Mouse (Mus musculus) right cerebral cortex, postnatal 10 days (tissue): ENCODE data around the gene Pdk2.
"Not testable (repeated sequence)": the region's sequence is repeated elsewhere in the genome, so short reads cannot be mapped to it uniquely, and the experiment has no call there.

Source experiments
- DNase-seq, 2 experiments: peaks; one replicate each; pipeline ENCODE4 v3.0.0; 2021; ENCODE audit warnings: low spot score in 2 of 2

Pdk2 gene

DNA sequence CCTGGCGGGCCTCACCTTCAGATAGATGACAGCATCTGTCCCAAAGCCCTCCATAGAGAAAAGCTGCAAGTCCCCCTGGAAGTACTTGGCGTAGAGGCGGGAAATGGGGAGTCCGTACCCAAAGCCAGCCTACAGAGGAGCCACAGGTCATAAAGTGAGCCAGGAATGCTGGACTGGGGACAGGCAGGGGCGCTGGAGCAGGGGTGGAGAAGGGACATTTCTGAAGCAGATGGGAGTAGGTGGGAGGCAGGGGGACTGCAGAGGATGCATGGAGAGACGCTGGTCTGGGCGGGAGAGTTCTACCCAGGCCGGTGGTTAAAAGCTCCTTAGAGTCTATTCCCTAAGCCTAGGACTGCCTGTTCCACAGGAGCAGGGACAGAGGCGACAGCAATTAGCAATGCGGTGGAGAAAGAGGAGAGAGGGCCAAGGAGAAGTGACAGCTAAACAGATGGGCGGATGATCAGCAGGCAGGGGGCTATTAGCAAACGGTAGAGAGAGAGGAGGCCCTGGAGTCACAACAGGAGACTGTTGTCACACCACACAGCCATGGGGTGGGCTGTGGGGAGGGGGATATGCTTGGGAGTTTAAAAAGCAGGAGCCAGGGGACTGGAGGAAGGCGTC lies 13.2 kb downstream of the Pdk2 start:
- DNase-seq, result no peak

DNA sequence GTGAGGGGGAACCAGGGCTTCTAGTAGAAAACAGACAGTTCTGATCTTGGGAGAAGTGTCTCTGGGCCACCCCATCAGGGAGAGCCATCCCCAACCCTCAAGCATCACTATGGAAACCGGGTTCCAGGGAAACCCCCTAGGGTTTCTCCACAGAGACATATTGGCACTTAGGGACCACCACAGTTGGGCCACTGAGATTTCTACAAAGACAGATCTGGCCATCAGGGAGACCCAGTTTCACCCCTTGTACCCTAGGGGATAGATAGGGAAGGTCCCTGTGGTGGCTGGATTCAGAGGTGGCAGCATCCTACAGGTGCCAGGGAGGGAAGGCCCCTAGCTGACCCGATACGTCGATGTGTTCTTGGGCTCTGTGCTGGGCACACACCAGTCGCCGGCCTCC lies 14.3 kb downstream of the Pdk2 start:
- no peak for DNase-seq

DNA sequence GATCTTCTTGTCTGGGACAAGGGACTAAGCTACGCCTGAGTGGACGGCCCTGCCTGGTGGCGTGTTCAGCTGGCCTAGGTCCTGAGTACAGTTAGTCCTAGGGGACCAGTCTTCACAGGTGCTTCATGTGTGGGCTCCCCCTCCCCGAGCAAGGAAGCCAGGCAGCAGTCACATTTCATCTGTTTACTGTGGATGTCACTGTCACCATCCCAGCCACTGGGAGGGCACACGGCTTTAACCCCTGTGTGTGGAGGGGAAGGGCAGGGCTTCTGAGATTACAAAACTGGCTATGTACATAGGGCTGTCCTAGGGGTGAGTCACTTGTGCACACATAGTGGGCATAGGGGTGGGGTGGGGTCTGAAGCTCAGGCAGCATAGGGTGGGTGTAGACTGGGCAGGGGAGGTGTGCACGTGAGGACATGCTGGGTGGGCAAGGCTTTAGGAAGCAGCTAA lies 15.0 kb downstream of the Pdk2 start:
- no peak for DNase-seq

DNA sequence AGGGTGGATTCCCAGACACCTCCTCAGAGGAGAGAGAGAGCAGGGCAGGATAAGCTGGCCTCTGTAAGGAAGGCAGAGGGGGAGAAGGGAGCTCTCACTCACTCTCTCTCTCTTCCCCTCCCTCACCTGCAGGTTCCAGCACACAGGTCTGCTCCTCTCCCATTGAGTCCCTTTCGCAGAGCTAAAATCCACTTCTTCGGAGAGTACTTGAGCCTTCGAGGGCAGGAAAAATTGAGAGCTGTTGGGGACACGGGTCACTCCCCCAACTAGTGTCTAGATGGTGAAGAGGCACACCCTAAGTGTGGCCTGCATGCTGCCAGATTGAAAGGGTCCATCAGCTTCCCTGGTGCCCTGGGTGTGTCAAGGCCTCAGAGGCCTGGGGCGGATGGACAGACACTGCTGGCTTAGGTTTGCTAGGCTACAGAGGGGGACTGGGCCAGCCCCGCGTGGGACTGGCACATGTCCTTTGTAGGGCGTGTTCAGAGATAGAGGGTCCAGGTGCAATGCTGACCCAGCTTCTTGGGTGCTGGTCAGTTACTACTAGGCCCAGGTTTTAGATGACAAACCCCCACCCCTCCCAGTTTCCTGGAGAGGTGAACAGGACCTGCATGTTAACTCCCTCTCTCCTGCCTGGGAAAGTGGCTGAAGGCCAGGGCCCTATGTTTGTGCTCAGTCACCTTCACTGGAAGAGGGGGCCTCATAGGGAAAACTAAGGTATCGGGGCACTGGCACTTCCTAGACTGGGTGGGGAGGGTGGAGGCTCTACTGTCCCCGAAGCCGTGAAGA lies 15.7 kb downstream of the Pdk2 start:
- no peak for DNase-seq

DNA sequence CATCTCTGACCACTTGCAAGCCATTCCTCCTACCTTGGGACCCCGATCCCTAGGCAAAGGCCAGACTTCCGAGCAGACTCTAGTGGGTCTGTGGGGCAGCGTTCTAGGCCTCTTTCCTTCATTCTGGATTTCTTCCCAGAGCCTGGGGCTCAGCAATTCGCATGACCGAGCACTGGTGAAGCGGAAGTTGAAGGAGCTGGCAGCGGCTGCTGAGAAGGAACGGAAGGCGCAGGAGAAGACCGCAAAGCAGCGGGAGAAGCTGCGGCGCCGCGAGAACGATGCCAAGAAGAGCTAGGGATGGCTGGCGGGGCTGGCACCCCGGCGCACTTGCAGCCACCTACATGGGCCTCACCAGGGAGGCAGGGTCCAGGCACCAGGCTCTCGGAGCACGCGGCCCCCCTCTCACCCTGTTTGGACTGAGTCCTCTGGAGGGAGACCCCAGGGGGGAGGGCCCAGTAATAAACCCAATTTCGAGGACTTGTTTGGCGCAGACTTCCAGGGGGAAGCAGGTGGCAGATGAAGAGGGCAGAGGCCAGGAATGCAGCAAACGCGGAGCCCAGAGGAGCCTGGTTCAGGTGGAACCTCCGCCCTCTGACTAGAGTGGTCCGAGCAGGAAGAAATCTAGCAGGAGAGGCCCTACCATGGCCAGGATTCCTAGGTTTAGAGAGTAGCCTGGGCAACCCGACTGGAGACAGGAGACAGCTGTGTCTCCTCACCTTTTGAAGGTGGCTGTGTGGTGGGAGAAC lies 16.5 kb downstream of the Pdk2 start:
- DNase-seq, result peak; percentile 82

DNA sequence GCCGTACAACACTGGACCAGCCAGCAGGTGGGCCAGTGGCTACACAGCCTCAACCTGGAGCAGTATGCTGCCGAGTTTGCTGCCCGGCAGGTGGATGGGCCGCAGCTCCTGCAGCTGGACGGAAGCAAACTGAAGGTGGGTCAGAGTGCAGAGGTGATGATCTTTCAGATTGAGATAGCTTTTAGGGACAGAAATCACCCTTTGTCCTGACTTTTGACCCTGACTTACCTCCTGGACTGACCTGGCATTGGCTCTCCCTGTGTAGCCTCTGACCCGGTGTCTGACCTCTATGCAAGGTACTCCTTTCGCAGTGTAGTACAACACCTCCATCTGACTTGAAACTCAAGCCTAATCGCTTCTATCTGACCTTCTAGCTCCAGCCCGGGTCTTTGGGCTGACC lies 17.7 kb downstream of the Pdk2 start:
- DNase-seq, result no peak

DNA sequence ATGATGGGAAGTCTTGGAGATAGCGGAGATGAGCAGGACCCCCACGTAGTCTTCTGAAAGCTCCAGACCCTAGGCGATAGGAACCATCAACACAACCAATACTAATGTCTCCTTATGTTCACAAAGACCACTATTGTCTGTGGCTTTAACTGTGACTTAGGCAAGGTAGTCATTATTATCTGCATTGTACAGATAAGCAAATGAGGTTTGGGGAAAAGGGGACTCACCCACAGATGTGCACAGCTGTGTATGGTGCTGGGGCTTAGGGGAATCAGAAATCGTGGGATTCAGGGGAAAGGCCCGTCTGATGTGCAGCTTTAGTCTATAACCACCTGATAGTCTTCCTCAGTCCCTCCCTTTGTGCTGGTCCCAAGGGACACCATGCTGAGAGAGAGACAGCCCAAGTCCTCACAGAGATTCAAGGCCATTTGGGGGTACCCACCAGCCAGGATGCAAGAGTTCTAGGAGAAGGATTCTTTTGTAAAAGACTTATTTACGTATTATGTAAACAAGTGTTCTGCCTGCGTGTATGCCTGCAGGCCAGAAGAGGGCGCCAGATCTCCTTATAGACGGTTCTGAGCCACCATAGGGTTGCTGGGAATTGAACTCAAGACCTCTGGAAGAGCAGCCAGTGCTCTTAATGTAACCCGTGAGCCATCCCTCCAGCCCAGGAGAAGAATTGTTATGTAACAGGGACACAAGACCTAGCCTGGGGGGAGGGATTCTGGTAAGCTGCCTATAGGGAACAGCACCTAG lies 18.7 kb downstream of the Pdk2 start:
- no peak for DNase-seq

DNA sequence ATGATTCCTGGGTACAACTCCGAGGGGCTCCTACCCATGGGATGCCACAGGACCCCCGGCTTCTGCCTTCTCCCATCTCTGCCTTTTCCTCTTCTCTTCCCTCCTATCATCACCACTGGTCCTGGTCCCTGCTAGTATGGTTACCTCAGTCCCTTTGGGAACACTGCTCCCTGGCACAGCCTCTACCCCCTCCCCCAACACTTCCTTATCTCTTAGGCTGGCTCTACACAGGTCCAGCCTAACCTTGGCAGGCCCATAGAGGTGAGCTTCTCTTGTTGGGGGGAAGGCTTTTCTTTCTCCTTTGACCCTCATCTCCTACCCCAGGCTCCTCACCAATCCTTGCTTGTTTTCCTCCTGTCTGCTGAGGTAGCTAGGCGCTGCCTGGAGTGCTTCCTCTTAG lies 25.7 kb downstream of the Pdk2 start:
- no peak for DNase-seq

DNA sequence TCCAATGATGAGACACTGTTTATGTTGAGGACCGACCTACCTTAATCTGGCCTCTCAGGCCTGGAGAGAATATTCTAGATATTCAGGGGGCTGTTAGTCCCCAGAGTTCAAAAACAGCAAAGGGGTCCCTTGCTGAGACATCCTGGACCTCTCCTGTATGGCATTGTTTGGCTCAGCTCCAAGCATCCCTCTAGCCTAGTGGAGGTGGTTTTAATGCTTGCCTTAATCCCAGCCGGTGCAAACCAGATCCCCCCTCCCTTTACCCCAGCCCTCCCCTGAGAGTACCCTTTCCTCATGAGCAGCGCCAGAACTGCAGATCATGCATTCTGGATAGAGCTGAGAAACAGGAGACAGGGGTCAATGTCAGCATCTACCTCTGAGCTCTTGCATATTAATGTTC lies 28.7 kb downstream of the Pdk2 start:
- DNase-seq, result no peak

DNA sequence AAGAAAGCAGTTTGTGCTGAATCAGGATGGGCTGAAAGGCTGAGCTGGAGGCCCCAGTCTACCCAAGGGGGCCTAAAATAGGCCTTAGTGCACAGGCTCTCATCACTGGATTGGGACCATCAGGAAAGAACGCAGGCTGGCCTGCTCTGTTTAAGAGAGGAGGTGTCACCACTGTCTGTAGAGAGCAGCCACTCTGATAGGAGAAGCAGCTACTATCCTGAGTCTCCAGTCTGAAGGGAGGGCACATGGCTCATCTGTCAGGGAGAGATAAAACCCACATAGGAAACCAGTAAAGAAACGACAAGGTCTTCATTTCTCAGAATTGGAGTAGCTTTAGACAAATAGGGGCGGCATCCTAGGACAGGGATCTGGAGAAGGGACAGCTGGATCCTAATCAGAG lies 29.1 kb downstream of the Pdk2 start:
- DNase-seq, result no peak

DNA sequence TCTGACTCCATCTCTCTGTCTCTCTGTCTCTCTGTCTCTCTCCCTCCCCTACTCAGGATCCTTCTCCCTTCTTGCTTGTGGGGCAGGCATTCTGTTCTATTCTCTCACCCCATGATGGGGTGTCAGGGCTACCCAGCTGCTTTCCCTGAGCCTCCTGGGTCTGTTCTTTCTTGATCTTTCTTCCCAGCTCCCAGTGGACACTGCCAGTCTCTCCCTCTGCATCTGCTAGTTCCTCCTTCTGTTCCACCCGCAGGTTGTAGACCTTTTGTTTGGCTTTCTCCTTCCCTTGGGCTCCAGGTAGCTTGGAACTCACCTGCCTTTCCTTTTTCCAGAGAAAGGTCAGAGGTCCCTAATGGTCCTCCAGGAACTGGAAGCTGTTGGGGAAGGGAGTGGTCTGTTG lies 29.7 kb downstream of the Pdk2 start:
- no peak for DNase-seq

DNA sequence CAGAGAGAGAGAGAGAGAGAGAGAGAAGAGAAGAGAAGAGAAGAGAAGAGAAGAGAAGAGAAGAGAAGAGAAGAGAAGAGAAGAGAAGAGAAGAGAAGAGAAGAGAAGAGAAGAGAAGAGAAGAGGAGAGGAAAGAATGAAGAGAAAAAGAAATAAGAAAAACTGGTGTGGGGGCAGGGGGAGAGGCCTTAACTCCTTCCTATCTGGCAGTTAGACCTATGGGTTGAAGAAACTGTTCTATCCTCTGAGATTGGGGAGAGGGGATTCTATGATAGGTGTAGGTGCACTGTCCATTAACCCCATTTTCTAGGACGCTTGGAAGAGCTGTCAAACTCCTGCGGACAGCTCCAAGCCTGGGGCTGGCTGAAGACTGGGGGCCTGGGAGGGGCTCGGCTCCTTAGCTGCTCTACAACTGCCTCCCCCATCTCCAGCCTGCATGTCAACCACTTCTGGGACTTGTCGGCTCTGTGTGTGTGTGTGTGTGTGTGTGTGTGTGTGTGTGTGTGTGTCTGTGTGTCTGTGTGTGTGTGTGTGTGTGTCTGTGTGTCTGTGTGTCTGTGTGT lies 30.2 kb downstream of the Pdk2 start:
- DNase-seq, result not testable (repeated sequence)

DNA sequence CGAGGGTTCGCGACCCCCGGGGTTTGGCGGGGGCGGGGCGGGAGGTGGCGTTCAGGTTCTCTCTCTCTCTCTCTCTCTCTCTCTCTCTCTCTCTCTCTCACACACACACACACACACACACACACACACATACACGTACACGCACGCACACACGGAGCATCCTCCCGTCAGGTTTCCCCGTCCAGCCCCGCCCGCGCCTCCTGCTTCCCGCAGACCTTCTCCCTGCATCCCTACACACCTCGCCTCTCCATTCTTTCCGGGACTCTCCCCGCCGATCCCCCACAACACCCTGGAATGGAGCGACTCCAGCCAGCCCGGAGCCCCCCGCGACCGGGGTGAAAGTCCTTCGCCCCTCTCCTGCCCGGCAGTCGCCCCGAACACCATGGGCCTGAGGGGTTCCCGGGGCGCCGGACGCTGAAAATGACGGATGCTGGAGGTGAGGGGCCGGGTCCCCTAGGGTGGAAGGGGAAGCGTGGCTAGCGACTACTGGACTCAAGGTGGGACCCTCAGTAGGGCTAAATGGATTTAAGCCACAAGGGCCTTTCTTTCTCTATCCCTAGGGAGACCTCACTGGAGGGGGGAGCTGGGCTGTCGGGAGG lies 30.9 kb downstream of the Pdk2 start:
- peak; percentile 81 to 83 for DNase-seq

DNA sequence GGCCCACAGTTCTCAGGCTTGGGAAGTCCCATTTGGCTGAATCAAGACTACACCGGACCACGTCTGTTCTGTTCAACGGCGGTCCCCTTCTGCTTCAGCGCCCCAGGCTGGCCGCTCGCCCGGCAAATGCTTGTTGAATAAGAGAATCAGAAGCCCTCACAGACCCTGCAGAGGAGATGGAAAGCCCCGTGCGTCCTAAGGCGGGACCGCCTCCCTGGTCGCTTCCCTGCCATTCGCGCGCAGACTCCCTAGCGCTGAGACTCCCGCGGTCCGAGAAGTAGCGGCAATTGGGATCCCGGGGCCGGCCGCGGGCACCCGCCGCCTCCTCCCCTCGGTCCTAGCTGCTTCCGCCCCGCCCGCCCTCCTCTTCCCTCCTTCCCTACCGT lies 31.5 kb downstream of the Pdk2 start, which contains the start of gene Samd14:
Gene Samd14 (plus strand): TSS at position 251 of the 386 bp plus-strand sequence.
- DNase-seq, result peak; percentile 90 to 91

DNA sequence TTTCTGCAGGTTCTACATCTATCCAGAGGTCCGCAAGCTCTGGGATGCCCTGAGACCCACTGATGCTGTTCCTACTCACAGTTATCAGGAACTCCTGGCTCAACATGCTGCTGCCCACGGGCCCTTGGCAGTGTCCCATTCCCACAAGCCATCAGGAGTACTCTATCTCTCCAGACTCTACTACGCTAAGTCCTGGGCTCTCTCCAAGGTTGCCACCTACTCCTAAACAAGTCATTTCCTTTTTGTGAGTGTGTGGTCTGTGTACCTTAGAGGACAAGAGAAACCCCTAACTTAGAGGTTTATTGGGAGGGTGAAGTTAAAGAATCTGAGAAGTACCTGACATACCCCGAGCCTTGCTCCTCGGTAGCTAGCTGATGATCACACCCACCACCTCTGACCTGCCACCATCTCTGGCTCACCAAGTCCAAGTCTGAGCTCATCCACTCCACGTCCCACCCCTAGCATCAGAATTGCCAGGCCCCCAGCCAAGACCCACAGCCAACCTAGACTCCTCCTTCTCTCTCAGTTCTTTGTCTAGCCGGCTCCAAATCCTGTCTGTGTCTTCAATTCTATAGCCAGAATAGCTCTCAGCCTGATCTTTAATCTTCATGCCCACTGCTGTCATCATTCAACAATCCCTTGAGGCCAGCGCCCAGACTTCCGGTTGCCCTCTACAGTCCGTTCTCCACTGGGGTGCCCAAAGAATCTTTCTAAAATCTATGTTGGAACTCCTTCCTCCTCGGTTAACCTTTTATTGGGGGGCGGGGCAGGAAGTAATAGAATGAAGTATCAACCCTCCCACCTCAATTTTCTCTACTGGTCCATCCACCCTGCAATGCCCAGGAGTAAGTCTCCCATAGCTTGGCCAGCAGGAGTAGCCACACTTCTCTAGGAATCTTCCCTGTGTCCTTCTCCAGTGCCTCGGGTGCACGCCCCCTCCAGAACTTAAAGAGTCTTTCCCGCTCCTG lies 32.2 kb downstream of the Pdk2 start:
- DNase-seq, result peak in 1 of 2 experiments; percentile 53

DNA sequence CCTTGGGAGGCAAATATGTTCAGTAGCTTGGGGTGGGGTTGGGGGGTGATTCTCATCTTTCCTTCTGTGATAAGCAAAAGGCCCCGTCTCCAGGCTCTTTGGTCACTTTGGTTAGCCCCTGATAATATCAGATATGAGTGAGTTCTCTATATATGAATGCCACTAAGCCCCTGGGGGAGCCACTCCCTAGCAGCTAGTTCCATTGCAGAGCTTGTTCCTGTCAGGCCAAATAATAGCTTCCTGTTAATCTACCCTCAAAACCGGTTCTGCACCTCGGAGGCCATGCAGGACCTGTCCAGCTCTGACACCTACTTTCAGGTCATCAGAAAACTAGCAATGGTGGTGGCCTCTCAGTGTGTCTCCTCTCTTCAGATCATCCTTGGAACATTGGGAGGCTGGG lies 33.7 kb downstream of the Pdk2 start:
- DNase-seq, result no peak

DNA sequence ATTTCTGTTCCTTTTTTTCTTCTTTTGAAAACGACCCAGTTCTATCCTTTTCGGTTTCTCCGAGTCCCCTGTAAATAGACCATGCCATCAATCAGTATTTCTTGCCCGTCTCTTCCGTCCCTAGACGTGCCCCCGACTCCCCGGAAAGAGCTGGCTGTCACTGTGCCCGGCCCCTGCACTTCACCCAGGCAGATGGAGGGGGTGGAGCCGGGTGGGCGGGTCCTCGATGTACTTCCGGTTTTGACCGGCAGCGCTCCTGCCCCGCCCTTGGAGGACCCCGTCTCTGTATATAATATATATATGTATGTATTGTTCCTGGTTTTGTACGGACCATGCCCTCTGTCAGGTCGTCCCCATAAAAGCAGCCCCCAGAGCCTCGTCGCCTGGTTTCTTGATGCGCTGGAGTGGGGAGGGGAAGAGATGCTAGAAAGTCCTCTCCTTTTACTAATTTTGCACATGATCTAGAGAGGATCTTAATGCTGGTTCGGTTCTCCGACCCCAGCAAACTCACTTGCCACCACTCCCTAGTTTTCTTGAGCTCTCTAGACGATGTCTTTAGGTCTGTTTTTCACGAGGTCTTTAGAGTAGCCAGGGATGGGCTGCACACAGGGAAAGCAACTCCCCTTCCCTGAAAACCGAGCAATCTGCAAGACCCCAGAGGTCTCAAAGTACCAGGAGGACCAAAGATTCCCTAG lies 34.5 kb downstream of the Pdk2 start:
- peak; percentile 86 for DNase-seq

DNA sequence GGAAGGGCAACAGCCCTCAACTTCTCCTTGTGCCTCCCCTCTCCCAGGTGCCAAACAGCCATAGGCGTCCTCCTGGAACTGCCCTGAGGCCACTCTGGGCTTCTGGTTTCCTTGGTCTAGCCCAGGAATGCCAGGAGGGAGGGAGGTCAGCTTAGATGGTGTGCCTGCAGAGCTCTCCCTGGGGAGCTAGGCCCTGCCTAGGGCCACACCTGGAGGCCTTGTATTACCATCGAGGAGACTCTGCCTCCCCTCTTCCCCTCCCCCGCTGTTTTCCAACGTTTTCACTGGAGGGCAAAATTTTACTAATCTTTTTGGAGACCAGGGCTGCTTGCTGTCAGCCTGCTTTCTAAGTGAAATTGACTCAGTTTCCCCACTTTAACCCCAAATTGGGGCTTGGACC lies 35.1 kb downstream of the Pdk2 start:
- no peak for DNase-seq

DNA sequence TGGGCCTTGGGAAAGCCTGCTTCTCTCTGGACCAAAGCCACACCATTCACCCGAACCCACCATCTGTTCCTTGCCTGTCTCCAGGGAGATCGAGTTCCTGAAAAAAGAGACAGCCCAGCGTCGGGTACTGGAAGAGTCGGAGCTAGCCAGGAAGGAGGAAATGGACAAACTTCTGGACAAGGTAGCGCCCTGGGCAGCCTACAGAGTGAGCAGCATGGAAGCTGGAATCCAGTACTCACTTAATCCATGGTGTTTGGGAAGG lies 36.3 kb downstream of the Pdk2 start:
- no peak for DNase-seq
